Mouse (Mus musculus): ENCODE results near the gene Cog8. TPM values are rescaled to one million over a fixed set of nuclear protein-coding genes. Genes with fewer than 3 reads are reported as not detected.

Gene Cog8
- total RNA-seq, 2 experiments from 2014 or later: 27.2 to 27.8 TPM

Small RNAs within 50 kb of the gene (microRNA-seq; reads per million reads assigned to microRNA genes)
- 2.5 reads per million, percentile 3 among the genes with 10 or more reads in this experiment for gene Mir7075

Other genes with a start within 250 kb of the Cog8 start
- 1 to 10 TPM; 1.1 to 1.6 TPM for gene Has3, start 186.4 kb downstream of the Cog8 start, total RNA-seq (2021)
- 10 to 100 TPM; 30.0 to 35.2 TPM for gene Utp4, start 163.1 kb downstream of the Cog8 start, total RNA-seq (2021)
- 10 to 100 TPM; 13.7 to 17.0 TPM for gene Sntb2, start 120.9 kb downstream of the Cog8 start, total RNA-seq (2021)
- gene Vps4a, start 25.5 kb downstream of the Cog8 start, total RNA-seq (2021): 100 to 1,000 TPM; 114 to 119 TPM
- 10 to 100 TPM; 26.6 to 29.3 TPM for gene Pdf, start 8.1 kb downstream of the Cog8 start, total RNA-seq (2021)
- 10 to 100 TPM; 42.2 to 43.8 TPM for gene Nip7, start 188 bp upstream of the Cog8 start, total RNA-seq (2021)
- not detected for gene Tmed6, start 9.0 kb upstream of the Cog8 start, total RNA-seq (2021)
- gene Terf2, start 39.9 kb upstream of the Cog8 start, total RNA-seq (2021): 10 to 100 TPM; 37.9 to 38.3 TPM
- 10 to 100 TPM; 88.3 to 91.7 TPM for gene Cyb5b, start 94.0 kb upstream of the Cog8 start, total RNA-seq (2021)
- 10 to 100 TPM; 46.3 to 60.9 TPM for gene Nfat5, start 236.8 kb upstream of the Cog8 start, total RNA-seq (2021)